Mouse (Mus musculus) embryonic fibroblast, embryonic 13.5 days (primary cell): ENCODE data around the gene Pitpnm2.

Source experiments
- CTCF ChIP-seq: IDR thresholded peaks from 2 replicates; pipeline ENCODE4 v1.5.1; 2011; ENCODE audit warnings: mild to moderate bottlenecking, control low read depth, low read length, moderate library complexity, borderline replicate concordance; ENCODE audit not compliant: insufficient read depth
- POLR2A ChIP-seq: IDR thresholded peaks from 2 replicates; pipeline ENCODE4 v1.6.1; 2011; ENCODE audit warnings: low read depth, mild to moderate bottlenecking, control low read depth, low read length, moderate library complexity

DNA sequence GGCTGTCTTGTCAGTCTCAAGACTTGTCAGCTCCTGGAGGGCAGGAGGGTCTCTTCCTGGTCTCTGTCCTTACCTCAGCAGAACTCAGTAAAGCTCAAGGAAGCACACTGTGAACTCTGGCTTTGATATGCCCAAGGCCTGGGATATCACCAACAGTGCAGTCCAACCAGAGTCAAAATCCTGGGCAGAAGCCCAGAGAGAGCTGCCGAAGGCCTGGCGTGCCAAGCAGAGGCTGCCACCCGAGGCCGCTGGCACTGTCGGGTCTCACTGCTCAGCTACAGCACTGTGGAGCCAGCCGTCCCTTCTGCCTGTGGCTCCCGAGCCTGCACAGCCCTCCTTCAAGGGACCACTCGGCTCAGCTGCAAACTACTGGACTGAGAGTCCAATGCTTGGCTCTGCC is 38.3 kb downstream of the Pitpnm2 start:
- no peak for TF ChIP-seq CTCF
- TF ChIP-seq POLR2A = no peak
